Mouse (Mus musculus) heart, postnatal 14 days (tissue): ENCODE data around the gene Gm20662. TPM values are rescaled to one million over a fixed set of nuclear protein-coding genes. Genes with fewer than 3 reads are reported as not detected.

Source experiments
- DNase-seq, 2 experiments: peaks; one replicate each; pipeline ENCODE4 v3.0.0; 2021 to 2022
- intact Hi-C: fragments of 180-260 bp; cut with DNase I; formaldehyde crosslinking; loops from one replicate; pipeline ENCODE4 v1.15.1; 2025
- total RNA-seq, 2 experiments: library from RNA; stranded (reverse); gene quantifications; 2 replicates each; pipeline ENCODE4 v1.2.3; 2021

The Gm20662 gene
- total RNA-seq, 2 experiments from 2014 or later: 0.50 to 0.98 TPM

DNA sequence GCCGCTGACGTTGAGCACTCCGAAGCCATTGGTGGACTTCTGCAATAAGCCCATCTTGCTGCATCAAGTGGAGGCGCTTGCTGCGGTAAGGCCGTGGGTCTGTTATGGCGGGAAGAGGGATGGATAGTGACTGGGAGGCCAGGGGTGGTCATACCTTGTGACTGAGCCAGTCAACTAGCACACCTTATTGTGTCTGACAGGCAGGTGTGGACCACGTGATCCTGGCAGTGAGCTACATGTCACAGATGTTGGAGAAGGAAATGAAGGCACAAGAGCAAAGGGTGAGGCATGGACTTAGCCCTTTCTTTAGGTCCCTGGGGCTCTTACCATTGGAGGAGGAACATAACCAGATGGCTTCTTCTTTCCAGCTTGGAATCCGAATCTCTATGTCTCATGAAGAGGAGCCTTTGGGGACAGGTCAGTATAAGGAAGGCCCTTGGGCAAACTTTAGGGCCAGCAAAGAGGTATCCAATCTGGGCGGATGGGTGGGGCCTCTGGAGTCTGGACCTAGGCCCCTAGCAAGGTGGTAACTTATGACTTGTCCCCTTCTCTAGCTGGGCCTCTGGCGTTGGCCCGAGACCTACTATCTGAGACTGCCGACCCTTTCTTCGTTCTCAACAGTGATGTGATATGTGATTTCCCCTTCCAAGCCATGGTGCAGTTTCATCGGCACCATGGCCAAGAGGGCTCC, 53.6 kb downstream of the Gm20662 start:
- no peak for DNase-seq
- intact Hi-C loops: loop anchor here (5.0 kb wide), 2 partner anchors 47 to 147 kb away; partner anchors contain the start of gene Ip6k1

DNA sequence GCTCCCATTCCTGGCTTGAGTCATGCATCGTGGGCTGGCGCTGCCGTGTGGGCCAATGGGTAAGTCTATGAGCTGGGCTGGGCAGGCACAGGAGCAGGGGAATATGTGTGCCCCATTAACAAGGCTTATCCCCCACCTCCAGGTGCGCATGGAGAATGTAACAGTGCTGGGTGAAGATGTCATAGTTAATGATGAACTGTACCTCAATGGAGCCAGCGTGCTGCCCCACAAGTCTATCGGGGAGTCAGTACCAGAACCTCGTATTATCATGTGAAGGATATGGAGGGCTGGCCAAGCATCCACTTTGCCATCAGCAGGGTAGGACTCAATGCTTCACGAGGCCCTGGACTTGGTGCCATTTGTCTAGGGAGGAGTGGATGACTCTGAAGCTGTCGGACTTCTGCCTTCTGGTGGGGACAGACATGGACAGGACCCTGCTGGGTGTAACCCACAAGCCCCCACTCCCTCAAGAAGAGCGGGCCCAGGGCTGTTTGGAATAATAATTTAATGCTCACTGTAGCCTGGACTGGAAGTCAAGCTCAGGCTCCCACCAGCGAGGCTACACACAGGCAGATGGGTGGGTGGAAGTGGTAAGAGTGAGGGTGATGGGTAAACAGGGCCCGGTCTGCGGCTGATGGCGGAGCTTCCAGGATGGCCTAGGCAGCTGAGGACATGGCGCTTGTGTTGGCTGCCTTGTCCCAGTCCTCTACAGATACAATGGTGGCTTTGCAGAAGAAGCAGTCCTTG, 55.2 kb downstream of the Gm20662 start:
- DNase-seq: no peak

GRCm38 (mm10) chr9:108051931-108052220, 55.7 kb downstream of the Gm20662 start:
- no peak for DNase-seq
- intact Hi-C loops: loop anchor here (2.0 to 5.0 kb wide), 3 partner anchors 50 to 150 kb away; partner anchors contain the start of gene Ip6k1

More for the DNA sequence above, 55.2 kb downstream of the Gm20662 start:
- intact Hi-C loops: loop anchor here (5.0 kb wide), 2 partner anchors 49 to 149 kb away; partner anchors contain the start of gene Ip6k1

DNA sequence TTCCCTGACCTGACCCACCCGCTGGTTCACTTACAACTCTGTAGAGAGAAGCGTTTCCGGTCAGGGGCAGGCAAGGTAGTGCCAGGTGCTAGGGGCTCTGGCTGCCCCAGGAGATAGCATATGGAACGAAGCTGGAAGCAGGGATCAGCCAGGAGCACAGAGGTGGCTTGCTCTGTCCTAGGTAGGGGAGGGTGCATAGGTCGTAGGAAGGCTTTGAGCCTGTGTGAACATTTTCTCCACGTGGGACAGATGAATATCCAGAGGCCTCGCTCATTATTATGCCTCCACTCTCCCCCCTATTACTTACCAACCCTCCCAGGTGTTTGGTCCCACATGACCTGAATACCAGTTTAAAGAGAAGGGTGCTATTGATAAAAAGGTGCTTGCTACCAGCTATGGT, 56.3 kb downstream of the Gm20662 start:
- DNase-seq: no peak
- intact Hi-C loops: loop anchor here (2.0 to 5.0 kb wide), 3 partner anchors 50 to 150 kb away; partner anchors contain the start of gene Ip6k1

GRCm38 (mm10) chr9:108052885-108053664, 56.9 kb downstream of the Gm20662 start, which contains the start of gene Amigo3:
Gene Amigo3 (plus strand): TSS chr9:108053159.
- intact Hi-C loops: loop anchor here (2.0 to 5.0 kb wide), 3 partner anchors 51 to 151 kb away; partner anchors contain the start of gene Ip6k1
- DNase-seq: peak; percentile 96 to 98

GRCm38 (mm10) chr9:108053665-108054225, 57.6 kb downstream of the Gm20662 start:
- intact Hi-C loops: loop anchor here (2.0 to 5.0 kb wide), 3 partner anchors 51 to 151 kb away; partner anchors contain the start of gene Ip6k1
- no peak for DNase-seq

DNA sequence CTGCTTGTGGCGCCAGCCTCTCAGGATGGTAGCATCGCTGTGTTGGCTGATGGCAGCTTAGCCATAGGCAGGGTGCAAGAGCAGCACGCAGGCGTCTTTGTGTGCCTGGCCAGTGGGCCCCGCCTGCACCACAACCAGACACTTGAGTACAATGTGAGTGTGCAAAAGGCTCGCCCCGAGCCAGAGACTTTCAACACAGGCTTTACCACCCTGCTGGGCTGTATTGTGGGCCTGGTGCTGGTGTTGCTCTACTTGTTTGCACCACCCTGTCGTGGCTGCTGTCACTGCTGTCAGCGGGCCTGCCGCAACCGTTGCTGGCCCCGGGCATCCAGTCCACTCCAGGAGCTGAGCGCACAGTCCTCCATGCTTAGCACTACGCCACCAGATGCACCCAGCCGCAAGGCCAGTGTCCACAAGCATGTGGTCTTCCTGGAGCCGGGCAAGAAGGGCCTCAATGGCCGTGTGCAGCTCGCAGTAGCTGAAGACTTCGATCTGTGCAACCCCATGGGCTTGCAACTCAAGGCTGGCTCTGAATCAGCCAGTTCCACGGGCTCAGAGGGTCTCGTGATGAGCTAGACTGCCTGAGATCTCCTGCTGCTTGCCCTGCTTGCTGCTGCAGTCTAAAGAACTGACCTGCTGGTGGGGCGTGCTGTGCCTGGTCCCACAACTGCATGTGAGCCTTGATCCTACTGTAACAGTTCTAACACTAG, 58.3 kb downstream of the Gm20662 start:
- intact Hi-C loops: loop anchor here (5.0 kb wide), 2 partner anchors 52 to 152 kb away; partner anchors contain the start of gene Ip6k1
- no peak for DNase-seq

GRCm38 (mm10) chr9:108055061-108055460, 58.9 kb downstream of the Gm20662 start:
- intact Hi-C loops: no loop called here
- no peak for DNase-seq

- no peak for DNase-seq
- intact Hi-C loops: no loop called here
Measured at GRCm38 (mm10) chr9:108055661-108056237, 59.6 kb downstream of the Gm20662 start.

DNA sequence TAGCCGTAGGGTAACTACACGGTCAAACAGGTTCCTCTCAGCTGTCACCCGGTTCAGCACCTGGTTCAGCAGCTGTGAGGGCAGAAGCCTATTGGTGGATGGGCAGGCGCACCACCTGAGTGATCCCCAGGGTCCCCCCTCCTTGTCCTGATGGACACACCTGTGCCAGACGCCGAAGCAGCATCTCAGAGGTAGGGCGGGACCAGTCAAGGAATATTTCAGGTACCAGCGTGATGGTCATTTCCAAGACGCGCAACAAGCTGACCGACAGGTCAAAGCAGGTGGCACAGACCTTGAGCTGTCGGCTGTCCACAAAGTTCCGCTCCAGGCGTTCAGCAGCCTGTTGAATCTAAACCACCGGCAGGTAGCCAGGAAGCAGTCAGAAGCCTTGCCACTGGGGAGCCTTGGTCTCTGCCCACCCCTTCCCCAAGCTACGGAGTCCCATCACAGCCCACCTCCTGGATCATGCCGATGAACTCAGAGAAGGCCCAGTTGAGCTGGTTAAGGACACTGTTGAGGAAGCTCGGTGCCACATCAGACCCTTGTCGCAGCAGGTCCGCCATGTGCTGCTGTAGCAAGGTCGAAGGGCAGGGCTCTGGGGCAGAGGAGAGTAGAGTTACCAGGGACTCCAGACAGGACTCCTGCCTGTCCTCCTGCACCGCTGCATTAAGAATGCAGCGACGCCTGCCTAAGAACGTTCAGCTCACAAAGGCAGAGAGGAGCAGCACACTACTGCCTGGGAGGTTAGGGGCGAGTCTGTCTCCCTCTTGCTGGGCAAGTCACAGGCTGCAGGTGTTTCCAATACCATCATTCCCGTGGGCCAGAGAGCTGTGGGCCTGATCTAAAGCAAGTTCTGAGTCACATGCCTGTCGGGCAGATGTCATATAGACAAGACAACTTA, 60.5 kb downstream of the Gm20662 start:
- DNase-seq: no peak

DNA sequence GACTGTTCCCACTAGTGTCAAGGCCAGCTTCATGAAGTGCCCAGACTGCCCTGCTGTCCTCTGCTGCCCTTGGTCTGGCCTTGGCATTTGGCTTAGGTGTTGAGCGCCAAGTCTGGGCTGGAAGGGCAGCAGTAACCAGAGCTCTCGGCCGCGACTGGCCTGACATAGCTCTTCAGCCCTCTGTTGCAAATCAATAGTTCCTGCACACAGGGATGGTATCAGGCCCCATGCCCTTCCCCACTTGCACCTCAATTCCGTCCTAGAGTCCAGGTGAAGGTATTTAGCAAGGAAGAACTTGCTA, 61.1 kb downstream of the Gm20662 start:
- intact Hi-C loops: no loop called here

More for the DNA sequence above, 60.5 kb downstream of the Gm20662 start:
- intact Hi-C loops: no loop called here

DNA sequence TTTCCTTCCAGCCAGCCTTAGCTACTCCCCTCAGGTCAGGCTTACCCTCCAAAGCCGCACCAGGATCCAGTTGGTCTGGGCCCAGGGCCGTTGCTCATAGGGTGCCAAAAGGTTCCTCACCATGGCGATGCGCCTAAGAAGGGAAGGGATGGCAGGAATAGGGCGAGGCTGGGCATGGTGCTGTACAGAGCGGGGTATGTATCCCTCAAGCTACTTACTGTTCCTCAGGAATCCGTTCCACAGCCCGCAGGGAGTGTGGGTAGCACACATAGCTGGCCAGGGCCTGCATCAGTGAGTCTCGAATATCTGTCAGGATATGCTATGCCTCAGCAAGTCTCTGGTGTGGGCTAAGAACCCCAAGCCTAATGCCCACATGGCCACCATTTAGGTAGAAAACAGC, 62.1 kb downstream of the Gm20662 start:
- intact Hi-C loops: no loop called here
- no peak for DNase-seq

More for the DNA sequence above, 61.1 kb downstream of the Gm20662 start:
- DNase-seq: peak; percentile 44 to 53

DNA sequence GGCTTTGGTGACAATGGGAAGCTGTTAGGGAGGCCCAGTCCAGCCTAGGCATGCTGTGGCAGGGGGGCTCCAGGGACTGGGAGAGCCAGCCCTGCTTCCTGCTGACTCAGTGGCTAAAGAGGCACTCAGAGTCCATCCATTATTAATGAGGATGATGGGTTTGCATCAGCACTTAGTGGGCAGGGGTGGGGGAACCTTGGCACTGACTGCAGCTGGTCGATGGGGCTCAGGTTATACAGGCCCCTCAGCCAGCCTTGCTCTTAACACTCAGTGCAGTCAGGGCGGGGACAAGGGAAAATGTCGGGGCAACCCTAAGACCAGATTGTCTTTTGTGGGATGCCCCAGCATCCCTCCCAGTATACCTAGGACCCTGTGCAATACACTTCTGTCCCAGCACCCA, 66.0 kb downstream of the Gm20662 start:
- DNase-seq: no peak
- intact Hi-C loops: no loop called here

- no peak for DNase-seq
- intact Hi-C loops: no loop called here
Measured at GRCm38 (mm10) chr9:108063361-108063760, 67.2 kb downstream of the Gm20662 start.

DNA sequence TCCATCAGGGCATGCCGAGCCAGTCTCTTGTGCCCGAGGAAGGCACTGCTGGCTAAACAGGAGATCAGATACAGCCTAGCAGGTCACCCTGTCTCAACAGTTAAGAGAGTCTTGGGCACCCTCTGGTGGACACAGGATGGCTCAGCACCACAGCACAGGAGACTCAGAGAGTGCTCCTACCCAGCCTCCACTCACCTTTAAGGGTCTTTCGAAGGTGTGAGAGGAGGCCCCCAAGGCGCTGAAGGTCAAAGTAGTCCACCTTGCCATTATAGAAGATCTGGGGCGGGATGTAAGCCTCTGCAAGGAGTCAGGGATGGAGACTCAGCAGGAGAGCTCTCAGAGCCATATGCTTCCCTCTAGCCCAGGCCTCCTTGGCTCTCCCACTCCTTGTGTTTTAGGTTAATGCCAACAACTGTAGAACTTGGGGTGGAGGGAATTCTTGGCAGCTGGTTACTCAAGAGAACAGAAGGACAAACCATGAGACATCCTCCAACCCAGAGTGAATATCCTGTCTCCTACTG, 69.4 kb downstream of the Gm20662 start:
- peak; percentile 61 to 73 for DNase-seq
- intact Hi-C loops: loop anchor here (1.0 kb wide), 1 partner anchor 102 kb away; no protein-coding TSS in a partner anchor

- intact Hi-C loops: no loop called here
- no peak for DNase-seq
Measured at GRCm38 (mm10) chr9:108067199-108067598, 71.0 kb downstream of the Gm20662 start.

GRCm38 (mm10) chr9:108067900-108068299, 71.8 kb downstream of the Gm20662 start:
- DNase-seq: peak; percentile 84 to 93
- intact Hi-C loops: loop anchor here (1.0 kb wide), 1 partner anchor 164 kb away; no protein-coding TSS in a partner anchor

DNA sequence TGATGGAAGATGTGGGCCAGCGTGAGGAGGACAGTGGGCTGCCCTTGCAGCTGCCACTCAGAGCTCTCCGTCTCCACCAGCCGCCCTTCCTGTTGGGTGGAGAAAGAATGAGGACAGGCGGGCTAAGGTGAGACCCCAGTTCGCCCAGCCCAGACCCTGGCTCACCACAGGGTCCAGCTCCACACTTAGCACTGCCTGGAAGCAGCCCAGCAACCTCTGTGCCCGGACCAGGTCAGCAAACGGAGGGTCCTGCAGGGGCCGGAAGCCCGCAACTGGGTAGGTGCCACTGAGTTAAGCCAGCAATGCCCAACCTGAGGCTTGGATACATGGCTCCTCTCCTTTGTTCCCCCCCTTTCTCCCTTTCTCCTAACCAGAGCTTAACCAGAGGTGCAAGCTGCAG, 72.9 kb downstream of the Gm20662 start:
- no peak for DNase-seq
- intact Hi-C loops: no loop called here
